Mouse (Mus musculus) kidney, adult 11 months (tissue): ENCODE measurements around the gene Nyap2.

Source experiments
- DNase-seq: peaks from one replicate; pipeline ENCODE4 v3.0.0; 2022

Gene Nyap2

DNA sequence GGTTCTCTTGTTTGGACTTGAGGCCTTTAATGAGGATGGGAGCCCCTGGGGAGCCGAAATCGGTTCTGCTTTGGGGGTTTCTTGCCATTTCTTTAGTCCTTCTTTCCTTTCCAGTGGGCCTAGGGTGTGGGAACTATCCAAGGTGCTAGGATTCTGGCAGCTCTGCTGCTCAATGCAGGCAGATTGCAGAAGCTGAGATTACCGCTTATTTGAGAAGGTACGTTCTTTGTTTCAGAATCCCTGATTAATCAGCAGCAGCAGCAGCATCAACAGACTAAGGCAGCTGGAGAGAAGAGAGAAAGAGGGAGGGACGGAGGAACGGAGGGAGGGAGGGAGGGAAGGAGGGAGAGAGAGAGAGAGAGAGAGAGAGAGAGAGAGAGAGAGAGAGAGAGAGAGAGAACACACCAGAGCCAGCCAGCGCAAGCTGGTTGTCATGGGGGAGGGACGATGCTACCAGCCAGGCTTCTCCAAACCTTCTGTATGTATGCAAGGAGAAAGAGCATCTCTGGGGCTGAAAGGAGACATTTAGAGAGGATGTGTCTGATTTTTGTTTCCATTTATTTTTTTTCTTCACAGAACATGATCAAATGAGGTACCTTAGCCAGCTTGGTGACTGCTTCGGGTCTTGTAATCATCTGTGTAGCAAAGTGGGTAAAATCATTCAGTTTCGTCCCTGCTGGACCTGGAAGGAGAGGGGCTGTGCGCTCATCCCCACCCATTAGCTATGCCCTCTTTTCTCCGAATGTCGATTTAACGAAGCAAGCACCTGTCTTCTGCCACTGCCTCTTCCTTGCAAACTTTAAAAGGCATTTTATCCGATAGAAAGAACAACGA, at the start of gene Nyap2:
Gene Nyap2 (plus strand): TSS at position 120 of the 834 bp plus-strand sequence.
- DNase-seq, result no peak

GRCm38 (mm10) chr1:81042907-81043868, 33.6 kb upstream of the Nyap2 start:
- DNase-seq, result no peak

- no peak for DNase-seq
Observed at GRCm38 (mm10) chr1:81058340-81058739, 18.4 kb upstream of the Nyap2 start.

DNA sequence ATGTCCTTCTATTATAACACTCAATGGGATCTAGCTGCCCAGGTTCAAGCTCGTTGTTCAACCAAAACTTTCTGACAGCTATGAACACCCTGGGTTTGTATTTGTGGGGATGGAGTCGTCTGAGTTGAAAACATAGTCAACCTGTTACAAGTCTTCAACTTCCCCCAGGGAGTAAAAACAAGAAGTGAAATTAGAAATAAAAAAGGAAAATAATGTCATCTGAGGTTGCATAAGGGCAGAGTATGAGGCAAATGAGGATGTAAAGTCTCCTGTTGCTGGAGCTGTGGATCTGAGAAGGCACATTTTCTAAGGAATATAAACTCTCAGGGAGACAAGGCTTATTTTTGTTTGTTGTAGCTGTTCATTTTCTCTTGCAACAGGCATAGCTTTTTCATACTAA, 17.9 kb upstream of the Nyap2 start:
- DNase-seq, result no peak

DNA sequence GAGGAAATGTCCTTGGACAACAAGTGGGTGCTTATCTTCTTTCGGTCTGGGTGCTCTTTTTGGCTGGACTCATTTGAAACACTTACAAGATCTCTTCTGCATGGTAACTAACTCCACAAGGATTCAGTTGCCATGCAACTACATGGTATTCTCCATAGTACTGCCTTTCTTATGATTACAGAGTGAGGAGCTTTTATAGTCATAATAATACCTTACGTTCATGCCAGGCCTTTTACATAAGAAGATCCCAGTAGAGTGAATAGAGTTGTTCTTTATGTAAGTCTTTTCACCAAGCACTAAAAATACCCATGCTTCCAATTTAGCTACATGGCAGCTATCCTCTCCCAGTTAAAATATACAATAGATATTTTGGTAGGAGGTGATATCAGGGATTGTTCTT, 13.9 kb upstream of the Nyap2 start:
- no peak for DNase-seq

DNA sequence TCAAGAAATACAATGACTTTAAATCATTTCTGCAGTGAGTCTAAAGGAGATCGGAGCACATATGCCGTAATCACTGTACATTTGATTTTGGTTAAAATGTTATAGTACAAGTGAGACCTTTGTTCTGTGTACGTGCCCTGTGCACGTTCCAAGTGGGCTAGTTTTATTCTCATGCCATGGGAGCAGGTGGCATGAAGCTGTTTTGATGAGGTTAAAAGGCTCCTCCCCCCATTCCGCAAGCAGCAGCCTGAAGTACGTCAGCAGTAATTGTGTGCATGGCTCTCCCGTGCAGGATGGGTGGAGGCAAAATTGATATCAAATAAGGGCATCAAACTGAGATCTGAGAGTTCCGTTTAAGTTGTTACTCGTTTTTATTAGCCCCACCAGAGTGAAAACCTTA, 491 bp upstream of the Nyap2 start:
- no peak for DNase-seq

GRCm38 (mm10) chr1:81077665-81078314, 1.0 kb downstream of the Nyap2 start:
- DNase-seq, result no peak

DNA sequence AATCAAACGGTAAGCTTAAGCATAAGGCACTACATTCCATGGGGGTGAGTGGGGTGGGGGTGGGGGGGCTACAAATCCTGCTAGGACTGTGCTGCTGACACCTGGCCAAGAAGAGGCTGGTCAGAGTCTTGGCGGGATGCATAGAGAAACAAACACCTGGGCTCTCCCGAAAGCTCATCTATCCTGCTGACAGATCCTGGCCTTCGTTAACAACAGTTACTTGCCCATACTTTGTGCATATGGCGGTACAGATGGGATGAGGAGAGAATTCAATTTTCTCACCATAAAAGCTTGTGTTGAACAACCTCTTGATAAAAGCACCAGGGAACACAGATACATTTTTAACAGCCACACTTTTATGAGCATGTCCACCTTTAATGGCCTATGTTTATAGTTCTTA, 10.7 kb downstream of the Nyap2 start:
- no peak for DNase-seq

GRCm38 (mm10) chr1:81090400-81090799, 13.7 kb downstream of the Nyap2 start:
- DNase-seq, result no peak

DNA sequence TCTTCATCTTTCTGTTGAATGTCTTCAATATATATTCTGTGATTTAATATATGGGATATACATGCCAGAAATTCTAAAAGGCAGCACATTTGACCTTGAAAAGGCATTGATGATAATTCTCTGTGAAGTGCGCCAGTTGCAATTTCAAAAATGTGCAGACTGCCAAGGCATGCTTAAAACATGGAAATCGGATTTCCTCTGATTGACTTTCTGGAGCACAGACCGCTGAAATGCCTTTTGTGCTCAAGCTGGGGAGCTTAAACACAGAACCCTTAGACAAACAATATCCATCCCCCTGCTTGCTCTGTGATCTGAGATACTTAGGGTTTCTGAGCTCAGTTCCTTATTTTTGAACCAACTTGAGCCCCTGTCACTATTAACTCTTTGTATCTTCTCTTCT, 14.2 kb downstream of the Nyap2 start:
- DNase-seq, result no peak

- no peak for DNase-seq
Observed at GRCm38 (mm10) chr1:81092056-81092455, 15.3 kb downstream of the Nyap2 start.

DNA sequence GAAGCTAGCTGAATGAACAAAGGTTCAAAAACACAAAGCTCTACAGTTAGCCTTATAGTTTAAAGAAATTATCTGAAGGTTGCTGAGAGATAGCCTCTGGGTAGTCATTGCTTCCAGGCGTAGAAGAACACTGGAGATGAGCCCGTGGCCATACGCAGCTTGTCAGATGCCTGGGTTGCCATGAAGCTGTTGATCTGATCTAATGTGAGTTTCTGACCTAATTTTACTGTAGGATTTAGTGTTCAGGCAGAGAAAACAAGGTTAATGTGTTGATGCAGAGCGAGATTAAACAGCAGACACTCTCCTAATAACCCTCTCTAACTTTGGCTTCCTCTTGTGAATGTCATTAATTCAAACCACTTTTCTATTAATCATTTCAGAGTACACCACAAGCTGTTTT, 16.1 kb downstream of the Nyap2 start:
- DNase-seq, result no peak

GRCm38 (mm10) chr1:81098950-81099349, 22.2 kb downstream of the Nyap2 start:
- DNase-seq, result no peak

DNA sequence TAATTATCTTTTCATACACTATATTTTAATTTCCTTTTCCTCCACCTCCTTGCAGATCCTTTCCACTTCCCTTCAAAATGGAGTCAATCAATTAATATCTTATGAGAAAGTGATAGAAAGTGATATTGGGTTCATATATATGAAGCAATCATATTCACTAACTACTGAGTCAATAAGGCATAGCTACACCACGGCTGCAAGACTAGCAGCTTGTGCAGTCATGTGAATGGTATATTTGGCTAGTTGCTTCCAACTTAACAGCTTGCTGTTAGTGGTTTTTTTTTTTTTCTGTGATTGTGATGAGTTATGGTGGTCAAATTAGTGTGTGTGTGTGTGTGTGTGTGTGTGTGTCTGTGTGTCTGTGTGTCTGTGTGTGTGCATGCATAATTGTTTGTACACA, 25.0 kb downstream of the Nyap2 start:
- DNase-seq, result no peak

DNA sequence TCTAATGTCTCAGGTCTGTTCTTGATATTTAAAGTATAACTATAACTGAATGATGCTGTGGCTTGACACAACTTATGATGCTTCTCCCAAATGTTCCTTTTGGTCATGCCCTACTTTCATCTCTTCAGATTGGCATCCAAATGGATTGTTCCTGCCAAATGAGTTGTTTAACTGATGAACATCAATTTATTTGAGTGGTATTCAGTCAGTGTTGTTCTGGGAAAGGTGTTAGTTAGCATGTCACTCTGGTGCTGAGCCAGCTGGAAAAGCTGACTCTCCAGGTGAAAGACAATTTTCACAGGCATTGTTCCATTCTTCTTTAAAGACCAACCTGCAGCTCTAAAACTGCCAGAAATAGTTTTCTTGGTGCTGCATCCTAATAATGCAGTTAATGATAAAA, 43.0 kb downstream of the Nyap2 start:
- DNase-seq, result no peak

GRCm38 (mm10) chr1:81132007-81132712, 55.4 kb downstream of the Nyap2 start:
- DNase-seq, result no peak

DNA sequence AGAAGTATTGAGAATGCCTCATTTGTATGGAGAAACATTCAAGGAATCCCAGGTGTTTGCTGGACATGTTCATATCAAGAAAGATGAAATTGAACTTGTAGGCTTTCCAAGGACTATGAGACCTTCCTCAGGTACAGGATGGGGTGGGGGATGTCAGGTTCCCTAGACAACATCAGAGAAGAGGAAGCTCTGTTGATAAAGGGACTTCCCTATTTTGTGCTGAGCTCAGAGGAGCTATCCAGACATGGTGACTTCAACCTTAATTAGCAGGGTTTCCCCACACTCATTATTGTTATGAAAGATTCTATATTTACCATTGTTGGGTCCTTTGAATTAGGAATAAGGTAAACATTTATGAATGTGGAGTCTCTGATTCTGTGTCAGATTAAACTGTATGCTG, 67.1 kb downstream of the Nyap2 start:
- no peak for DNase-seq

DNA sequence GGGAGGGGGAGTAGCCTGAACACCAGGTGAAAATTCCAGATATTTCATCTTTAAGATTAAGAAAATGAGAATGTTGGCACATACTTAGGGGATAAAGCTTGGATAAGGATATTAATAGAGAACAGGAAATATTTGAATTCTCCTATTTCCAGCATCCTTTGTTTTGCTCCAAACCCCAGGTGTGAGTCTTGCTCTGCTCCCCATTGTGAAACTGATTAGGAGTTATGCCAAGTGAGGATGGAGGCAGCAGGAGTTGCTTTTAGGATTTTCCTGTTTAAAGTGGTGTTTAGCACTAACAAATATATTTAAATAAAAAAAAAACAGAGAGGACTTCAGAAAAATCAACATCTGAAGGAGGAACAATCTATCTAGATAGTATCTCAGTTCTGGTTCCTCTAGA, 68.8 kb downstream of the Nyap2 start:
- no peak for DNase-seq

- no peak for DNase-seq
Observed at GRCm38 (mm10) chr1:81169245-81169644, 92.5 kb downstream of the Nyap2 start.

GRCm38 (mm10) chr1:81172703-81173102, 96.0 kb downstream of the Nyap2 start:
- DNase-seq, result no peak

DNA sequence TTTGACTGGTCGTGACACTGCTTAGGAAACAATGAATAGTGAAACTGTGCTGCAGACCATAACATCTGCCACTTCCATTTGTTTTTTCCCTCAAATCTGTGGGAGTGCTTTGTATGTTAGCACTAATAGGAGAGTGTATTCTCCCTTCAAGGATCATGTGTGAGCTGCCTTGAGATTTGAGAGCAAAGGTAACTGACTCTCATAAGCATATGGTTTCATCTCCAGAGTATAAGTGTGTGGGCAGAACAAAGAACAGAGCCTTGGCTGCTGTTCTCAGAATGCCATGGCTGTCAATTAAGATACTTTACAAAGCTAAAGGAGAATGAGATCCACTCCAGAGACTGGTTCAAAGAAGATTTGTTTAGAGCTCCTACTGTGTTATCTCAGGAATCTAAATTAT, 96.6 kb downstream of the Nyap2 start:
- DNase-seq, result no peak

DNA sequence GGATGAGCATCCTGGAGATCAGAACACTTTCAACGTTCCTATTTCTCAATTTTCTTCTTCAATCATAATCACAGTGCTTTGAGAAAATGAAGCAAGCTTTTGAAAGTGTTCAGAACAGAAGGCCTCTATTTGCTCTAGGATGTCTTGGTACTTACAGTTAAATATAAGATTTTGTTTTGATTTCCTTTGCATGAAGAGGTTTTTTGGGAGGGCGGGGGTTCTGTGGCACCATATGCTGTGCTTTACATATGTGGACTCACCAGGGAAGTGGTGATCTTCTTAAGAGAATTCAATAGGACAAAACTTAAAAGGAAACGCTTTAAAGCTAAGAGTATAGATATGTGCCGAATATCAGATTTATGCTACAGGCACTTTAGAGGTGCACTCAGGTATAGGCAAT, 103.0 kb downstream of the Nyap2 start:
- no peak for DNase-seq

GRCm38 (mm10) chr1:81180686-81181085, 103.9 kb downstream of the Nyap2 start:
- DNase-seq, result no peak
